ENCODE assay signal across 8 mouse cellular contexts in the genomic region with DNA sequence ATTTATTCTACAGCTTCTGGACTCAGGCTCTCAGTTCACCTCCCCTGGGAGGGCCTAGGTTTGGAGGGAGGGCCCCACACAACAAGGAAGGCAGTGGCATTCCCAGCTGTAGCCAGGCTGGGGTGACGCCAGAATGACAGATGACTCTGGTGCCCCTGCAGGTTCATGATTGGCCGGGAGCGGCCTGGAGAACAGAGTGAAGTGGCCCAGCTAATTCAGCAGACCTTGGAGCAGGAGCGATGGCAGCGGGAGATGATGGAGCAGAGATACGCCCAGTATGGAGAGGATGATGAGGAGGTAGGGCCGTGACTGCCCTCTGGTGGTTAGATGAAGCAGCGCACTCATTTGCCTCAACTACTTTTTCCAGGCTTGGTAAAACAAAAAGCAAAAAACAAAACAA. TPM values are rescaled to one million over a fixed set of nuclear protein-coding genes. Genes with fewer than 3 reads are reported as not detected.
DNase-seq lines count a peak whose midpoint lies in the region; ATAC-seq and TF ChIP-seq lines count a peak whose summit lies in the region.

No protein-coding gene starts in this region.

- H3K27me3 ChIP-seq in intestine, embryonic 15.5 days (replicated peaks), result no peaks in the 10 kb centered on the region
- no peaks in the 10 kb centered on the region for H3K27me3 ChIP-seq in liver, adult 2 months (ENCODE audit: control insufficient read depth, insufficient read depth, low read length)
- H3K27me3 ChIP-seq in midbrain, postnatal 0 days (ENCODE audit: insufficient read depth, low read length), result no peaks in the 10 kb centered on the region

- TF ChIP-seq CTCF in liver, adult 2 months (IDR thresholded peaks at IDR 0.05; ENCODE audit: low read depth, low read length), result peak; percentile 87
- TF ChIP-seq CTCF in midbrain, postnatal 0 days (IDR thresholded peaks at IDR 0.05), result peak; percentile 92

- WGBS in intestine, embryonic 15.5 days, result 3% methylated on average over 8 of the region's 8 CpGs
- 9% methylated on average over 8 of the region's 8 CpGs for WGBS in liver, adult 2 months
- 2% methylated on average over 8 of the region's 8 CpGs for WGBS in midbrain, postnatal 0 days

- H3K4me3 ChIP-seq in intestine, embryonic 15.5 days (replicated peaks), result no peak overlapping the region
- H3K4me3 ChIP-seq in liver, adult 2 months (ENCODE audit: insufficient read depth, low read depth, low read length), result no peak overlapping the region
- H3K4me3 ChIP-seq in midbrain, postnatal 0 days (ENCODE audit: low read depth, low read length), result no peak overlapping the region

- ATAC-seq in intestine, embryonic 15.5 days, result peak; percentile 46
- peak; percentile 56; the same call in 1 of the 2 replicates for ATAC-seq in midbrain, postnatal 0 days (ENCODE audit: low FRiP score)

- H3K27ac ChIP-seq in intestine, embryonic 15.5 days, result peak overlapping the region; percentile 44
- H3K27ac ChIP-seq in liver, adult 2 months (replicated peaks; ENCODE audit: insufficient read depth, low read depth, low read length), result no peak overlapping the region
- H3K27ac ChIP-seq in midbrain, postnatal 0 days (ENCODE audit: low read depth, low read length), result peak overlapping the region; percentile 67

- no peak overlapping the region for H3K4me2 ChIP-seq in intestine, embryonic 15.5 days (replicated peaks)
- H3K4me2 ChIP-seq in midbrain, postnatal 0 days (ENCODE audit: low read depth, low read length, poor library complexity, severe bottlenecking), result no peak overlapping the region

- no peak for TF ChIP-seq POLR2A in liver, adult 2 months (IDR thresholded peaks at IDR 0.05; ENCODE audit: extremely low read depth, insufficient read depth, low read length)

- no peak overlapping the region for H3K9ac ChIP-seq in intestine, embryonic 15.5 days
- H3K9ac ChIP-seq in liver, adult 2 months (ENCODE audit: low read depth, low read length), result no peak overlapping the region
- no peak overlapping the region for H3K9ac ChIP-seq in midbrain, postnatal 0 days (replicated peaks; ENCODE audit: low read length, poor library complexity, severe bottlenecking)

- H3K9me3 ChIP-seq in intestine, embryonic 15.5 days, result no peaks in the 10 kb centered on the region
- no peaks in the 10 kb centered on the region for H3K9me3 ChIP-seq in midbrain, postnatal 0 days (ENCODE audit: low read length)

- peaks cover 29% of the 10 kb centered on the region for H3K4me1 ChIP-seq in intestine, embryonic 15.5 days (replicated peaks)
- H3K4me1 ChIP-seq in liver, adult 2 months (ENCODE audit: control insufficient read depth, insufficient read depth, low read length), result no peaks in the 10 kb centered on the region
- H3K4me1 ChIP-seq in midbrain, postnatal 0 days (ENCODE audit: insufficient read depth, low read length), result peaks cover 2% of the 10 kb centered on the region; the same call in 1 of the 2 replicates

- no peaks in the 10 kb centered on the region for H3K79me2 ChIP-seq in liver, adult 2 months (ENCODE audit: control insufficient read depth, insufficient read depth, low read length)

- intact Hi-C loops in gastrocnemius, postnatal 14 days (cut with DNase I; ENCODE audit: low total_unique reads), result no loop called here

- H3K36me3 ChIP-seq in intestine, embryonic 15.5 days, result peaks cover 39% of the 10 kb centered on the region
- no peaks in the 10 kb centered on the region for H3K36me3 ChIP-seq in liver, adult 2 months (ENCODE audit: control insufficient read depth, insufficient read depth, low read length)
- peaks cover 66% of the 10 kb centered on the region for H3K36me3 ChIP-seq in midbrain, postnatal 0 days (ENCODE audit: insufficient read depth, low read length)

- DNase-seq in 3T3-L1 (ENCODE audit: low read depth, low spot score) (peak; percentile 81), R1 (ENCODE audit: low read depth, low spot score) (peak; percentile 79)
- peak; percentile 86 to 87 for DNase-seq in cerebellum, postnatal 36 days
- DNase-seq in gastrocnemius, postnatal 14 days, result peak; percentile 71
- no peak for DNase-seq in liver, adult 2 months (ENCODE audit: extremely low read depth, low read depth, low spot score)
- DNase-seq in midbrain, postnatal 0 days (ENCODE audit: low spot score), result peak; percentile 90
- DNase-seq in testis, postnatal 10 days (ENCODE audit: low spot score), result peak; percentile 71

RNA-seq across cellular contexts. Expression of gene Samd14, which starts 8.6 kb away (rescaled TPM):
- total RNA-seq in gastrocnemius, postnatal 14 days (2021), result 1 to 10 TPM; 1.7 to 2.2 TPM
- 15.0 and 15.3 TPM in 2 replicates for polyA plus RNA-seq in intestine, embryonic 15.5 days (2015; fragmentation: Nextera tagmentation; extraction: Ambion mirVana)
- 0.13 and 0.18 TPM in 2 replicates for total RNA-seq in liver, adult 2 months (2014; rRNA removed)
- 0.13 and 0.29 TPM in 2 replicates for polyA plus RNA-seq in liver, adult 2 months (2012; rRNA removed)
- total RNA-seq in midbrain, postnatal 0 days (2014; rRNA removed), result 221 and 243 TPM in 2 replicates
- 158 and 161 TPM in 2 replicates for polyA plus RNA-seq in midbrain, postnatal 0 days (2015; fragmentation: Nextera tagmentation; extraction: Ambion mirVana)

RNA-seq across cellular contexts. Expression of gene Ppp1r9b, which starts 10.2 kb away (rescaled TPM):
- total RNA-seq in gastrocnemius, postnatal 14 days (2021), result 10 to 100 TPM; 38.7 to 38.8 TPM
- polyA plus RNA-seq in intestine, embryonic 15.5 days (2015; fragmentation: Nextera tagmentation; extraction: Ambion mirVana), result 6.8 and 8.1 TPM in 2 replicates
- total RNA-seq in liver, adult 2 months (2014; rRNA removed), result 2.6 and 4.0 TPM in 2 replicates
- 3.5 and 3.6 TPM in 2 replicates for polyA plus RNA-seq in liver, adult 2 months (2012; rRNA removed)
- total RNA-seq in midbrain, postnatal 0 days (2014; rRNA removed), result 179 and 217 TPM in 2 replicates
- 18.2 and 20.4 TPM in 2 replicates for polyA plus RNA-seq in midbrain, postnatal 0 days (2015; fragmentation: Nextera tagmentation; extraction: Ambion mirVana)

RNA-seq across cellular contexts. Expression of gene Sgca, which starts 24.9 kb away (rescaled TPM):
- total RNA-seq in gastrocnemius, postnatal 14 days (2021), result 100 to 1,000 TPM; 201 to 224 TPM
- 0.19 TPM in 1 of 2 replicates, not detected in the other for polyA plus RNA-seq in intestine, embryonic 15.5 days (2015; fragmentation: Nextera tagmentation; extraction: Ambion mirVana)
- total RNA-seq in liver, adult 2 months (2014; rRNA removed), result 0.09 TPM in 1 of 2 replicates, not detected in the other
- not detected in 2 replicates for polyA plus RNA-seq in liver, adult 2 months (2012; rRNA removed)
- not detected in 2 replicates for total RNA-seq in midbrain, postnatal 0 days (2014; rRNA removed)
- polyA plus RNA-seq in midbrain, postnatal 0 days (2015; fragmentation: Nextera tagmentation; extraction: Ambion mirVana), result 0.29 and 0.39 TPM in 2 replicates

RNA-seq across cellular contexts. Expression of gene Hils1, which starts 33.7 kb away (rescaled TPM):
- total RNA-seq in gastrocnemius, postnatal 14 days (2021), result not detected
- polyA plus RNA-seq in intestine, embryonic 15.5 days (2015; fragmentation: Nextera tagmentation; extraction: Ambion mirVana), result not detected in 2 replicates
- not detected in 2 replicates for total RNA-seq in liver, adult 2 months (2014; rRNA removed)
- 0.19 TPM in 1 of 2 replicates, not detected in the other for polyA plus RNA-seq in liver, adult 2 months (2012; rRNA removed)
- total RNA-seq in midbrain, postnatal 0 days (2014; rRNA removed), result not detected in 2 replicates
- not detected in 2 replicates for polyA plus RNA-seq in midbrain, postnatal 0 days (2015; fragmentation: Nextera tagmentation; extraction: Ambion mirVana)

RNA-seq across cellular contexts. Expression of gene Pdk2, which starts 40.1 kb away (rescaled TPM):
- total RNA-seq in gastrocnemius, postnatal 14 days (2021), result 100 to 1,000 TPM; 330 to 344 TPM
- polyA plus RNA-seq in intestine, embryonic 15.5 days (2015; fragmentation: Nextera tagmentation; extraction: Ambion mirVana), result 30.8 and 31.2 TPM in 2 replicates
- total RNA-seq in liver, adult 2 months (2014; rRNA removed), result 17.7 and 30.9 TPM in 2 replicates
- 101 and 125 TPM in 2 replicates for polyA plus RNA-seq in liver, adult 2 months (2012; rRNA removed)
- total RNA-seq in midbrain, postnatal 0 days (2014; rRNA removed), result 14.1 and 18.1 TPM in 2 replicates
- polyA plus RNA-seq in midbrain, postnatal 0 days (2015; fragmentation: Nextera tagmentation; extraction: Ambion mirVana), result 30.8 and 32.7 TPM in 2 replicates

Comparison
In these comparisons a context has a peak if more than half of its experiments do, and no peak if none do; other contexts are left out.
1. RNA of gene Samd14, which starts 8.6 kb away (total RNA-seq): 221 to 243 TPM in midbrain, postnatal 0 days; 1.7 to 2.2 TPM in gastrocnemius, postnatal 14 days and 0.13 to 0.18 TPM in liver, adult 2 months; every median in the first group is over 10 times any median in the second.
2. RNA of gene Sgca, which starts 24.9 kb away (total RNA-seq): 201 to 224 TPM in gastrocnemius, postnatal 14 days; 0.09 TPM in liver, adult 2 months and not detected in midbrain, postnatal 0 days; every median in the first group is over 100 times any median in the second.